ENCODE assay signal across 14 mouse cellular contexts in genomic region chr7:27367976-27368375, GRCm38 (mm10). TPM values are rescaled to one million over a fixed set of nuclear protein-coding genes. Genes with fewer than 3 reads are reported as not detected.
A peak's percentile ranks its signal among the peaks of the same experiment; 100 is the strongest.
DNase-seq lines count a peak whose midpoint lies in the region; ATAC-seq and TF ChIP-seq lines count a peak whose summit lies in the region.
"Had no signal": no experiment of that assay in that cellular context is flagged by ENCODE, and none has a peak within 500 bp of the region (broad histone marks: within the 10 kb centered on the region; RNA-seq: fewer than 3 reads in every experiment).

No protein-coding gene starts in this region.

- DNase-seq in forebrain, embryonic 10.5 days (ENCODE audit: extremely low spot score, low spot score), result no peak
- DNase-seq in forebrain, embryonic 11.5 days (ENCODE audit: low spot score), result no peak
- DNase-seq in lung, postnatal 0 days (ENCODE audit: low spot score), result peak; percentile 17
- DNase-seq in lung, postnatal 25 days (ENCODE audit: low spot score), result no peak
- peak; percentile 20 for DNase-seq in embryonic facial prominence, embryonic 11.5 days (ENCODE audit: low spot score)
- no peak for DNase-seq in adipocyte (ENCODE audit: low spot score)
- DNase-seq: cerebellum, postnatal 36 days; gastrocnemius, adult 2 months; kidney, postnatal 10 days; retina, postnatal 1 day; thymus, postnatal 4 days had no signal

- H3K36me3 ChIP-seq in forebrain, embryonic 10.5 days (replicated peaks), result no peaks in the 10 kb centered on the region
- no peaks in the 10 kb centered on the region for H3K36me3 ChIP-seq in forebrain, embryonic 11.5 days (ENCODE audit: control insufficient read depth, insufficient read depth, low read length)
- H3K36me3 ChIP-seq in lung, postnatal 0 days (ENCODE audit: insufficient read depth, low read length), result no peaks in the 10 kb centered on the region
- H3K36me3 ChIP-seq in embryonic facial prominence, embryonic 11.5 days (replicated peaks; ENCODE audit: control insufficient read depth, insufficient read depth, low read depth, low read length), result no peaks in the 10 kb centered on the region

- no peak for ATAC-seq in forebrain, embryonic 11.5 days (replicated peaks; ENCODE audit: low FRiP score)
- 0 out of 2 replicates have a peak, but pooled peaks have one; percentile 35 for ATAC-seq in lung, postnatal 0 days
- ATAC-seq in embryonic facial prominence, embryonic 11.5 days (replicated peaks; ENCODE audit: insufficient number of reproducible peaks, low FRiP score, low TSS enrichment, low read depth), result no peak
- peak; percentile 55 for ATAC-seq in megakaryocyte progenitor cell, adult 5-6 weeks (replicated peaks; ENCODE audit: poor library complexity)
- ATAC-seq in erythroid progenitor cell, adult 5-6 weeks (replicated peaks; ENCODE audit: low FRiP score, poor library complexity, severe bottlenecking), result no peak

- no peak overlapping the region for H3K9ac ChIP-seq in forebrain, embryonic 11.5 days (ENCODE audit: low read length)
- H3K9ac ChIP-seq in lung, postnatal 0 days (replicated peaks; ENCODE audit: low read depth), result no peak overlapping the region
- no peak overlapping the region for H3K9ac ChIP-seq in embryonic facial prominence, embryonic 11.5 days (replicated peaks; ENCODE audit: low read length)

- peaks cover 13% of the 10 kb centered on the region for H3K9me3 ChIP-seq in forebrain, embryonic 10.5 days
- peaks cover 3% of the 10 kb centered on the region; the same call in 1 of the 2 replicates for H3K9me3 ChIP-seq in forebrain, embryonic 11.5 days (ENCODE audit: control insufficient read depth, low read length)
- no peaks in the 10 kb centered on the region for H3K9me3 ChIP-seq in lung, postnatal 0 days (ENCODE audit: low read length)
- H3K9me3 ChIP-seq in embryonic facial prominence, embryonic 11.5 days (replicated peaks; ENCODE audit: control insufficient read depth, low read length), result peaks cover 3% of the 10 kb centered on the region

- peak overlapping the region; percentile 27; the same call in 1 of the 2 replicates for H3K4me3 ChIP-seq in forebrain, embryonic 10.5 days
- H3K4me3 ChIP-seq in forebrain, embryonic 11.5 days (ENCODE audit: low read depth, low read length), result no peak overlapping the region
- H3K4me3 ChIP-seq in lung, postnatal 0 days (ENCODE audit: low read depth, low read length), result no peak overlapping the region
- H3K4me3 ChIP-seq in embryonic facial prominence, embryonic 11.5 days (ENCODE audit: low read depth, low read length), result no peak overlapping the region
- H3K4me3 ChIP-seq: gastrocnemius, adult 2 months had no signal

- peaks cover 100% of the 10 kb centered on the region for H3K27me3 ChIP-seq in forebrain, embryonic 10.5 days (ENCODE audit: poor library complexity, severe bottlenecking)
- peaks cover 99% of the 10 kb centered on the region for H3K27me3 ChIP-seq in forebrain, embryonic 11.5 days (ENCODE audit: control insufficient read depth, insufficient read depth, low read length)
- H3K27me3 ChIP-seq in lung, postnatal 0 days (replicated peaks; ENCODE audit: insufficient read depth, low read length), result peaks cover 74% of the 10 kb centered on the region
- H3K27me3 ChIP-seq in embryonic facial prominence, embryonic 11.5 days (ENCODE audit: control insufficient read depth, insufficient read depth, low read length), result peaks cover 88% of the 10 kb centered on the region

- peaks cover 25% of the 10 kb centered on the region for H3K4me1 ChIP-seq in forebrain, embryonic 10.5 days
- H3K4me1 ChIP-seq in forebrain, embryonic 11.5 days (replicated peaks; ENCODE audit: control insufficient read depth, insufficient read depth, low read length), result peaks cover 14% of the 10 kb centered on the region; the same call in 1 of the 2 replicates
- H3K4me1 ChIP-seq in lung, postnatal 0 days (ENCODE audit: insufficient read depth, low read depth, low read length), result 0 out of 2 replicates have a peak, but pooled peaks cover 5% of the 10 kb centered on the region
- H3K4me1 ChIP-seq in embryonic facial prominence, embryonic 11.5 days (ENCODE audit: control insufficient read depth, insufficient read depth, low read length), result no peaks in the 10 kb centered on the region; the same call in 1 of the 2 replicates

- no peak for TF ChIP-seq EP300 in lung, postnatal 0 days (IDR thresholded peaks at IDR 0.05)

- no peak for TF ChIP-seq CTCF in lung, postnatal 0 days (IDR thresholded peaks at IDR 0.05)

- H3K27ac ChIP-seq in forebrain, embryonic 10.5 days, result no peak overlapping the region
- no peak overlapping the region for H3K27ac ChIP-seq in forebrain, embryonic 11.5 days (ENCODE audit: low read depth, low read length)
- H3K27ac ChIP-seq in lung, postnatal 0 days (ENCODE audit: low read length), result no peak overlapping the region
- H3K27ac ChIP-seq in embryonic facial prominence, embryonic 11.5 days (replicated peaks; ENCODE audit: low read depth, low read length), result no peak overlapping the region
- H3K27ac ChIP-seq: gastrocnemius, adult 2 months; macrophage had no signal

- WGBS in forebrain, embryonic 10.5 days, result 15% methylated on average over 11 of the region's 11 CpGs
- WGBS in forebrain, embryonic 11.5 days, result 14% methylated on average over 11 of the region's 11 CpGs
- WGBS in lung, postnatal 0 days, result 12% methylated on average over 11 of the region's 11 CpGs
- 12% methylated on average over 11 of the region's 11 CpGs for WGBS in embryonic facial prominence, embryonic 11.5 days

- H3K4me2 ChIP-seq in forebrain, embryonic 11.5 days (ENCODE audit: low read depth, low read length, severe bottlenecking), result no peak overlapping the region
- H3K4me2 ChIP-seq in lung, postnatal 0 days (replicated peaks; ENCODE audit: low read depth, low read length), result 0 out of 2 replicates have a peak overlapping the region, but pooled peaks have one; percentile 8
- no peak overlapping the region; the same call in 1 of the 2 replicates for H3K4me2 ChIP-seq in embryonic facial prominence, embryonic 11.5 days (ENCODE audit: low read depth, low read length)

RNA-seq across cellular contexts. Expression of gene Gm20479, which starts 10.8 kb away (rescaled TPM):
- 1.4 TPM in 1 of 2 replicates, not detected in the other for polyA plus RNA-seq in forebrain, embryonic 10.5 days (2016; fragmentation: Nextera tagmentation; extraction: Ambion mirVana)
- polyA plus RNA-seq in forebrain, embryonic 11.5 days (2014; fragmentation: Nextera tagmentation; extraction: Ambion mirVana), result not detected in 2 replicates
- polyA plus RNA-seq in lung, postnatal 0 days (2015; fragmentation: Nextera tagmentation; extraction: Ambion mirVana), result not detected in 2 replicates
- 0.45 TPM in 1 of 2 replicates, not detected in the other for polyA plus RNA-seq in embryonic facial prominence, embryonic 11.5 days (2014; fragmentation: Nextera tagmentation; extraction: Ambion mirVana)
- total RNA-seq in megakaryocyte progenitor cell, adult 5-6 weeks (2015), result not detected in 2 replicates
- total RNA-seq in megakaryocyte progenitor cell, adult 5-6 weeks (2017), result not detected in 2 replicates
- total RNA-seq in erythroid progenitor cell, adult 5-6 weeks (2015; ENCODE audit: low replicate concordance), result 8.0 TPM in 1 of 2 replicates, not detected in the other
- not detected in 2 replicates for total RNA-seq in erythroid progenitor cell, adult 5-6 weeks (2017; ENCODE audit: low replicate concordance)
- total RNA-seq: gastrocnemius, adult 2 months had no signal
- polyA plus RNA-seq: macrophage had no signal

RNA-seq across cellular contexts. Expression of gene Shkbp1, which starts 12.2 kb away (rescaled TPM):
- polyA plus RNA-seq in forebrain, embryonic 10.5 days (2016; fragmentation: Nextera tagmentation; extraction: Ambion mirVana), result 62.4 and 67.7 TPM in 2 replicates
- 64.3 and 67.6 TPM in 2 replicates for polyA plus RNA-seq in forebrain, embryonic 11.5 days (2014; fragmentation: Nextera tagmentation; extraction: Ambion mirVana)
- 31.1 and 31.2 TPM in 2 replicates for polyA plus RNA-seq in lung, postnatal 0 days (2015; fragmentation: Nextera tagmentation; extraction: Ambion mirVana)
- 50.2 and 57.5 TPM in 2 replicates for polyA plus RNA-seq in embryonic facial prominence, embryonic 11.5 days (2014; fragmentation: Nextera tagmentation; extraction: Ambion mirVana)
- 18.8 and 23.9 TPM in 2 replicates for total RNA-seq in megakaryocyte progenitor cell, adult 5-6 weeks (2015)
- 10.7 and 11.0 TPM in 2 replicates for total RNA-seq in megakaryocyte progenitor cell, adult 5-6 weeks (2017)
- total RNA-seq in erythroid progenitor cell, adult 5-6 weeks (2015; ENCODE audit: low replicate concordance), result 11.5 and 20.5 TPM in 2 replicates
- 4.7 and 5.1 TPM in 2 replicates for total RNA-seq in erythroid progenitor cell, adult 5-6 weeks (2017; ENCODE audit: low replicate concordance)

RNA-seq across cellular contexts. Expression of gene Ltbp4, which starts 30.5 kb away (rescaled TPM):
- polyA plus RNA-seq in forebrain, embryonic 10.5 days (2016; fragmentation: Nextera tagmentation; extraction: Ambion mirVana), result 8.5 and 11.1 TPM in 2 replicates
- polyA plus RNA-seq in forebrain, embryonic 11.5 days (2014; fragmentation: Nextera tagmentation; extraction: Ambion mirVana), result 11.9 and 13.0 TPM in 2 replicates
- polyA plus RNA-seq in lung, postnatal 0 days (2015; fragmentation: Nextera tagmentation; extraction: Ambion mirVana), result 99.9 and 103 TPM in 2 replicates
- 6.3 and 6.6 TPM in 2 replicates for polyA plus RNA-seq in embryonic facial prominence, embryonic 11.5 days (2014; fragmentation: Nextera tagmentation; extraction: Ambion mirVana)
- total RNA-seq in megakaryocyte progenitor cell, adult 5-6 weeks (2015), result 0.05 TPM in 1 of 2 replicates, not detected in the other
- total RNA-seq in megakaryocyte progenitor cell, adult 5-6 weeks (2017), result not detected in 2 replicates
- total RNA-seq in erythroid progenitor cell, adult 5-6 weeks (2015; ENCODE audit: low replicate concordance), result not detected in 2 replicates
- 0.61 TPM in 1 of 2 replicates, not detected in the other for total RNA-seq in erythroid progenitor cell, adult 5-6 weeks (2017; ENCODE audit: low replicate concordance)
- polyA plus RNA-seq: macrophage had no signal

Comparison
In these comparisons a context has a peak if more than half of its experiments do, and no peak if none do; other contexts are left out.
1. DNase-seq: peak in lung, postnatal 0 days (single experiment) and embryonic facial prominence, embryonic 11.5 days (single experiment); none in forebrain, embryonic 10.5 days (single experiment), forebrain, embryonic 11.5 days (single experiment), lung, postnatal 25 days (single experiment) and adipocyte (single experiment).
2. ATAC-seq: peak in lung, postnatal 0 days (single experiment) and megakaryocyte progenitor cell, adult 5-6 weeks (single experiment); none in forebrain, embryonic 11.5 days (single experiment), embryonic facial prominence, embryonic 11.5 days (single experiment) and erythroid progenitor cell, adult 5-6 weeks (single experiment).